Mouse (Mus musculus): ENCODE data around the gene Dynlt1b.
"Not testable (repeated sequence)": the region's sequence is repeated elsewhere in the genome, so short reads cannot be mapped to it uniquely, and the experiment has no call there.

Dynlt1b gene

GRCm38 (mm10) chr17:6406972-6407371 lies 22.9 kb upstream of the Dynlt1b start:
- H3K27me3 ChIP-seq (ENCODE audit: control insufficient read depth, insufficient read depth, low read length, poor library complexity, severe bottlenecking), result not testable (repeated sequence)

GRCm38 (mm10) chr17:6410713-6411213 lies 19.1 kb upstream of the Dynlt1b start:
- H3K27me3 ChIP-seq (ENCODE audit: control insufficient read depth, insufficient read depth, low read length, poor library complexity, severe bottlenecking); DNase-seq (ENCODE audit: low read depth, low spot score); H3K36me3 ChIP-seq (ENCODE audit: control insufficient read depth, insufficient read depth, low read length, poor library complexity, severe bottlenecking): not testable (repeated sequence)

More at GRCm38 (mm10) chr17:6406972-6407371, 22.9 kb upstream of the Dynlt1b start:
- H3K36me3 ChIP-seq (ENCODE audit: control insufficient read depth, insufficient read depth, low read length, poor library complexity, severe bottlenecking); DNase-seq (ENCODE audit: low read depth, low spot score): not testable (repeated sequence)

- not testable (repeated sequence) for H3K27me3 ChIP-seq (ENCODE audit: control insufficient read depth, insufficient read depth, low read length, poor library complexity, severe bottlenecking); H3K36me3 ChIP-seq (ENCODE audit: control insufficient read depth, insufficient read depth, low read length, poor library complexity, severe bottlenecking); DNase-seq (ENCODE audit: low read depth, low spot score)
Measured at GRCm38 (mm10) chr17:6417118-6417517, 12.8 kb upstream of the Dynlt1b start.

GRCm38 (mm10) chr17:6420557-6420956 lies 9.4 kb upstream of the Dynlt1b start:
- not testable (repeated sequence) for DNase-seq (ENCODE audit: low read depth, low spot score); H3K36me3 ChIP-seq (ENCODE audit: control insufficient read depth, insufficient read depth, low read length, poor library complexity, severe bottlenecking); H3K27me3 ChIP-seq (ENCODE audit: control insufficient read depth, insufficient read depth, low read length, poor library complexity, severe bottlenecking)

DNA sequence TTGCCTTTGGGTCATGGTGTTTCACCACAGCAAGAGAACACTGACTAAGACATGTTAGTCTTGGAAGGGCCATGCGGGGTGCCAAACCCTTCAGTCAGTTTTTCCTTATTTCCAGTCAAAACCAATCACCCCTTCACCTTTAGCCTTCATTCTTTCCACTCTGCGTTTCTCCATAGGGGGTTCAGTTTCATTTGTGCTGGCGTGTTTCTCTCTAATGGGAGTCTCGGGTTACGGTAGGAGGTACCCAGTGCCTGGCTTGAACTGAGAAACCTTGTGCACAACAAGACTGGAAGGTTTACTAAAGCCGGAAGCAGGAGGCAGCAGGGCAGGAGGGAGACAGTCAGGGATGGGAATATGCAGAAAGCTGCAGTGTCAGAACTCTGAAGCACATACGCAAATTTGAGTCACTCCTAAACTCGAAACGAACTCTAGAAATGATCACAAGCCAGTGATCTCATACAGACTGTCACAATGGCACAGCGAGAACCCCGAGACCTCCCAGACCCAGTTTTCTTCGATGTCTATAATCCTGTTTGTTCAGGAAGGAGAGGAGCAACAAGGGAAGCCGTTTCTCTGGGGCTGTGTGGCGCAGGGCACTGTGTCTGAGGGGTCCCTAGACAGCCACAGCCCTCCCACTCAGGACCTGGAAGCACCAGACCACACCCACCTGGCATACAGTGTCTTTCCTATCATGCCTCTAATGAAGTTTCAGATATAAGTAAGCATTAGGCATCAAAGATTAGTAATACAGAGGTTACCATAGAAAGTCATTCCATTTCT lies 8.2 kb upstream of the Dynlt1b start:
- H3K27me3 ChIP-seq (ENCODE audit: control insufficient read depth, insufficient read depth, low read length, poor library complexity, severe bottlenecking); H3K36me3 ChIP-seq (ENCODE audit: control insufficient read depth, insufficient read depth, low read length, poor library complexity, severe bottlenecking); DNase-seq (ENCODE audit: low read depth, low spot score): not testable (repeated sequence)

GRCm38 (mm10) chr17:6422370-6422769 lies 7.5 kb upstream of the Dynlt1b start:
- not testable (repeated sequence) for H3K27me3 ChIP-seq (ENCODE audit: control insufficient read depth, insufficient read depth, low read length, poor library complexity, severe bottlenecking); DNase-seq (ENCODE audit: low read depth, low spot score); H3K36me3 ChIP-seq (ENCODE audit: control insufficient read depth, insufficient read depth, low read length, poor library complexity, severe bottlenecking)

GRCm38 (mm10) chr17:6422805-6423204 lies 7.1 kb upstream of the Dynlt1b start:
- not testable (repeated sequence) for H3K36me3 ChIP-seq (ENCODE audit: control insufficient read depth, insufficient read depth, low read length, poor library complexity, severe bottlenecking); H3K27me3 ChIP-seq (ENCODE audit: control insufficient read depth, insufficient read depth, low read length, poor library complexity, severe bottlenecking); DNase-seq (ENCODE audit: low read depth, low spot score)

DNA sequence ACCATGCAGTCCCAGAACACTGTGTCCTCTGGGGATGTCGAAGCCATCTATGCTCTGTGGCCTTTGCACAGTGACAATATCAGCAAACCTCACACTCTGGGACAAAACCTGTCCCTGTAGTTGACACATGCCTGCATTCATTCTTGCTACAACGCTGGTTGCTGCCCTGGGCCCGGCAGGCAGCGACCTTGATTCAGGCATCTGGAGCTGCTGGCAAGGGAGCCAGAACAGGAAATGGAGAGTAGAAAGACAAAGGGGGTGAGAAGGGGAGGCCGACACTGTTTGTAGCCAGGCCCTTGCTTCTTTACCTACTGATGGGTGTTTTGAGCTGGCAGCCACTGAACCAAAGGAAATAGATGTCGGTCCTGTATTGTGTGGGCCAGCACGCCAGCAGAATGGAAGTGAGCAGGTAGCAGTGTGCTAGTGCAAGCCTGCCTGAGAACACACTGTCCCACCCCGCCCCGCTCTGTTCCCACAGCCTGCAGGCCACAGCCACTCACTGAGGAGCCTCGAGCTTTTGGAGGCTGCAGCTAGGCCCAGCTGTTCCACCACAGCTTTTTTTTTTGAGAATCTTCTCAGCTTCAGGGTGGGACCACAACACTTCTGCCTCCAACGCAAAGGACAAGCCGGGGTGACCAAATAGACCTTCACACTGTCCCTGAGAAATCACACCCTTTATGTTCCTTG lies 5.5 kb upstream of the Dynlt1b start:
- H3K27me3 ChIP-seq (ENCODE audit: control insufficient read depth, insufficient read depth, low read length, poor library complexity, severe bottlenecking); H3K36me3 ChIP-seq (ENCODE audit: control insufficient read depth, insufficient read depth, low read length, poor library complexity, severe bottlenecking); DNase-seq (ENCODE audit: low read depth, low spot score): not testable (repeated sequence)

DNA sequence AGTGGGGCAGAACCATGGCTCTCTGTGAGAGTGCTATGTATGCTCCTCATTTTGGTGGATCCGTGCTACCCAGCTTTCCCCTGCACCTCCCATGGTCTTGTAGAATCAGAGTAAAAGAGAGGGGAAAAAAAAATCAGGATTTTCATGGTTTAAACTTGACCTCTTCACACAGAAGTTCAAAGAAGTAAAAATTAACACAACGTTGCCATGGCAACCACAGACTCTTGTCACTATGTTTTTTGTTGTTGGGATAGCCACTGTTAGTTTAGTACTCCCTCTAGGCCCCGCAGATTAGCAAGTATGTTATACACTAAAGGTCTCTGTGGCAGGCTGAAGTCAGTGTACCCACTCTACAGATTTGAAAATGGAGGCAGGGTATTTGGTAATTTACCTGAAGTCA lies 4.6 kb upstream of the Dynlt1b start:
- H3K27me3 ChIP-seq (ENCODE audit: control insufficient read depth, insufficient read depth, low read length, poor library complexity, severe bottlenecking); H3K36me3 ChIP-seq (ENCODE audit: control insufficient read depth, insufficient read depth, low read length, poor library complexity, severe bottlenecking); DNase-seq (ENCODE audit: low read depth, low spot score): not testable (repeated sequence)

DNA sequence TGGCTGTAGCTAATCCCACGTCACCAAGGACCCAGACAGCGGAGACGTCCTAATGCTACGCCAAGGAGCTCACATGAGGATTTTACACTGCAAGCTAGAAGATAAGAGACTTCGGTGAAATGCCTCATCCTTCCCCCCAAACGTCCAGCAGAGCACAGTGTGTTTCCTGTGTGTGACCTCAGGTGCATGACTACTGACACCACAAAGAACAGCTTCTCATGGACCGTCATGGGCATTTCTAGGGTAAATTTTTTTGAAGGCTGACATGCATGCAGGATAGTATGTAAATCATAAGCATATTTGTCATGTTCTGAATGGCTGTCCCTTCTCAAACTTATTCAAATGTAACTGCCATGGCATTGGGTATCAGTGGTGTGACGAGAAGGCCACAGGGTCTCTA lies 3.0 kb upstream of the Dynlt1b start:
- H3K36me3 ChIP-seq (ENCODE audit: control insufficient read depth, insufficient read depth, low read length, poor library complexity, severe bottlenecking); H3K27me3 ChIP-seq (ENCODE audit: control insufficient read depth, insufficient read depth, low read length, poor library complexity, severe bottlenecking): not testable (repeated sequence)
- peak; percentile 39 for DNase-seq (ENCODE audit: low read depth, low spot score)

- H3K27me3 ChIP-seq (ENCODE audit: control insufficient read depth, insufficient read depth, low read length, poor library complexity, severe bottlenecking); H3K36me3 ChIP-seq (ENCODE audit: control insufficient read depth, insufficient read depth, low read length, poor library complexity, severe bottlenecking); DNase-seq (ENCODE audit: low read depth, low spot score): not testable (repeated sequence)
Measured at GRCm38 (mm10) chr17:6428926-6429325, 986 bp upstream of the Dynlt1b start.

DNA sequence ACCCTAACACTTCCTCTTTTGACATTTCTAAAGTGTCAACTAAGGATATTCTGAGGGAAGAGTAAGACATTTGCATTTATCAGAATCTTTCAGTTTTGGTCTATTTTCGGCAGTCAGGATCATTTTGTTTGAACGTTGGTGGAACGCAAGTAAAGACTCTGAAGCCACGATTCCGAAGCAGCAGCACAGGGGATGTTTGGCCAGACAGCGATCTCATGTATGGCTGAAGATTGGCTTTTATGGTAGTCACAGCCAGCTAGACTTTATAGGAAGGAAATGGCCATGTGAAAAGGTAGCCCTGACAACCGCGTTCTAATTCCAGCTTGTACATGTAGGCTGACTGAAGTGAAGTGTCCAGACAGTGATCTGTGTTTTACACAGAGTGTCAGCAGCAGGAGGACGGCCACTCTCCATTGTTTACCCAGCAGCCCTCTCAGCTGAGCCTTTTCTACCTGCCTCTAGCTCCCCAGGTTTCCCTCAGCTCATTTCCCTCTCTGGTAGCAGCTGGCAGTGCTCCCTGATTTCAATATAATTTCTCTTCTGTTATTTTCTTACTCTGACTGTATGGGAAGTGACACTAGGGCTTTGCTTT lies 594 bp downstream of the Dynlt1b start:
- not testable (repeated sequence) for H3K36me3 ChIP-seq (ENCODE audit: control insufficient read depth, insufficient read depth, low read length, poor library complexity, severe bottlenecking); H3K27me3 ChIP-seq (ENCODE audit: control insufficient read depth, insufficient read depth, low read length, poor library complexity, severe bottlenecking); DNase-seq (ENCODE audit: low read depth, low spot score)

DNA sequence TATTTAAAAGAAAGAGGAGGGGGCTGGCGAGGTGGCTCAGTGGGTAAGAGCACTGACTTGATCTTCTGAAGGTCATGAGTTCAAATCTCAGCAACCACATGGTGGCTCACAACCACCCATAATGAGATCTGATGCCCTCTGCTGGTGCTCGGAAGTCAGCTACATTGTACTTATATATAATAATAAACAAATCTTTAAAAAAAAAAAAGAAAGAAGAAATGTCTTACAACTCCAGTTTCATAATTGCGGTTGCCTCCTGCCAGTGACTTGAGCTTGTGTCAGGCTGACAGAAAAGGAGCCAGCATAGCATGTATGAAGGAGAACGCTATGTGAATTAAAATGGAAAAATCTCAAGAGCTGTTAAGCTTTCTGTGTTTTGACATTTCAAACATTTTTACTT lies 2.5 kb downstream of the Dynlt1b start:
- H3K36me3 ChIP-seq (ENCODE audit: control insufficient read depth, insufficient read depth, low read length, poor library complexity, severe bottlenecking); H3K27me3 ChIP-seq (ENCODE audit: control insufficient read depth, insufficient read depth, low read length, poor library complexity, severe bottlenecking): not testable (repeated sequence)
- peak; percentile 23 for DNase-seq (ENCODE audit: low read depth, low spot score)

DNA sequence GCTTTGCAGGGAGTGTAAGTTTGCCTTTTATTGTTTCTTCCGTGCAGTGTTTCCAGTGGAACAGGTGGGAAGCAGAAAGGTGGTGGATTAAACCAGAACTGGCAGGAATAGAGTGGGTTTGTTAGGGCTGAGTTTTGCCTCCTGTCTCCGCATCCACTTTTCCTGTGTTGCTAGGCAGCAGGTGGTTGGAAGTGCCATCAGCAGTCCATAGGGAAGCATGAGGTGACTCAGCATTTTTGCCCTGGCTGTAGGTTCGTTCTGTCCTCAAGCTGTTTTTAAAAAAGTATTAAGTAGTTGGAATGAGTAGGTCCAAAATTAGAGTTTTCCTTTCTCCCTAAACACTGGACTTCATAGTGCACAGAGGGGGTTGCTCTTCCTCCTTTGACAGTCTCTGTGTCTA lies 3.8 kb downstream of the Dynlt1b start:
- not testable (repeated sequence) for DNase-seq (ENCODE audit: low read depth, low spot score); H3K36me3 ChIP-seq (ENCODE audit: control insufficient read depth, insufficient read depth, low read length, poor library complexity, severe bottlenecking); H3K27me3 ChIP-seq (ENCODE audit: control insufficient read depth, insufficient read depth, low read length, poor library complexity, severe bottlenecking)

- not testable (repeated sequence) for H3K36me3 ChIP-seq (ENCODE audit: control insufficient read depth, insufficient read depth, low read length, poor library complexity, severe bottlenecking); H3K27me3 ChIP-seq (ENCODE audit: control insufficient read depth, insufficient read depth, low read length, poor library complexity, severe bottlenecking); DNase-seq (ENCODE audit: low read depth, low spot score)
Measured at GRCm38 (mm10) chr17:6438080-6438479, 8.2 kb downstream of the Dynlt1b start.
